Mouse (Mus musculus) heart, embryonic 13.5 days (tissue): ENCODE measurements around the gene Nr2f2. TPM values are rescaled to one million over a fixed set of nuclear protein-coding genes. Genes with fewer than 3 reads are reported as not detected.

Experiments
- ATAC-seq: fragments of 200-750 bp; cut with Nextera tagmentation; 2 replicates; pipeline ENCODE4 v1.8.0; 2017; ENCODE audit warnings: moderate TSS enrichment; ENCODE audit not compliant: insufficient number of reproducible peaks, low FRiP score, low TSS enrichment; ENCODE audit errors: extremely low read depth
- H3K27ac ChIP-seq: fragments of 300-500 bp; sonication (generic); replicated peaks from 2 replicates; pipeline ENCODE4 v1.5.1; 2015; ENCODE audit warnings: moderate library complexity, mild to moderate bottlenecking, inconsistent platforms
- H3K27me3 ChIP-seq: fragments of 300-500 bp; sonication (generic); replicated peaks from 2 replicates; pipeline ENCODE4 v1.6.1; 2015; ENCODE audit warnings: mild to moderate bottlenecking, inconsistent platforms
- H3K36me3 ChIP-seq: fragments of 300-500 bp; sonication (generic); 2 replicates; pipeline ENCODE4 v1.6.1; 2015; ENCODE audit warnings: mild to moderate bottlenecking, inconsistent platforms
- H3K4me1 ChIP-seq: fragments of 300-500 bp; sonication (generic); 2 replicates; pipeline ENCODE4 v1.6.1; 2015; ENCODE audit warnings: inconsistent platforms
- H3K4me2 ChIP-seq: fragments of 300-500 bp; sonication (generic); 2 replicates; pipeline ENCODE4 v1.6.1; 2015; ENCODE audit warnings: inconsistent platforms, mild to moderate bottlenecking, moderate library complexity
- H3K4me3 ChIP-seq: fragments of 300-500 bp; sonication (generic); 2 replicates; pipeline ENCODE4 v1.5.1; 2015; ENCODE audit warnings: moderate library complexity, mild to moderate bottlenecking, inconsistent platforms
- H3K9ac ChIP-seq: fragments of 300-500 bp; sonication (generic); 2 replicates; pipeline ENCODE4 v1.6.1; 2015; ENCODE audit warnings: inconsistent platforms, mild to moderate bottlenecking, moderate library complexity
- H3K9me3 ChIP-seq: fragments of 300-500 bp; sonication (generic); 2 replicates; pipeline ENCODE4 v1.6.1; 2016; ENCODE audit warnings: inconsistent platforms
- WGBS: fragments of 180-500 bp; shearing (Covaris S2); methylation state at CpG from one replicate; pipeline ENCODE4 v1.1.7; 2015; ENCODE audit warnings: mixed read lengths; 5-methylcytosine and 5-hydroxymethylcytosine counted together
- polyA plus RNA-seq: library from polyadenylated mRNA; unstranded; fragments of >200 nt; fragmentation: Nextera tagmentation; extraction: Ambion mirVana; gene quantifications from 2 replicates; pipeline ENCODE4 v1.2.1, GENCODE M21; 2015

The Nr2f2 gene
- polyA plus RNA-seq, 1 experiment from 2014 or later: 27.3 TPM

GRCm38 (mm10) chr7:70330761-70331242 lies 35.7 kb downstream of the Nr2f2 start:
- Histone ChIP-seq H3K4me2 (peak overlapping the region; percentile 79), H3K9ac (peak overlapping the region; percentile 76), H3K9me3 (no peaks in the 10 kb centered on the region), H3K4me1 (peaks cover 32% of the 10 kb centered on the region), H3K27me3 (peaks cover 99% of the 10 kb centered on the region), H3K27ac (no peak overlapping the region), H3K36me3 (no peaks in the 10 kb centered on the region), H3K4me3 (peak overlapping the region; percentile 54)
- WGBS: under 1% methylated on average over 19 of the region's 19 CpGs
- ATAC-seq: no peak

- H3K36me3 ChIP-seq: no peaks in the 10 kb centered on the region
- WGBS: 5% methylated on average over 12 of the region's 12 CpGs
- ATAC-seq: no peak
- H3K4me2 ChIP-seq: 0 out of 2 replicates have a peak overlapping the region, but pooled peaks have one; percentile 24
- no peak overlapping the region for H3K27ac ChIP-seq
- no peak overlapping the region for H3K9ac ChIP-seq
- H3K4me1 ChIP-seq: peaks cover 37% of the 10 kb centered on the region
- H3K9me3 ChIP-seq: no peaks in the 10 kb centered on the region
- no peak overlapping the region for H3K4me3 ChIP-seq
- peaks cover 99% of the 10 kb centered on the region for H3K27me3 ChIP-seq
Observed at GRCm38 (mm10) chr7:70330207-70330562, 36.4 kb downstream of the Nr2f2 start.

- H3K4me1 ChIP-seq: peaks cover 34% of the 10 kb centered on the region
- WGBS: 13% methylated on average over 19 of the region's 19 CpGs
- no peak overlapping the region for H3K9ac ChIP-seq
- ATAC-seq: no peak
- no peak overlapping the region for H3K27ac ChIP-seq
- H3K4me3 ChIP-seq: no peak overlapping the region
- H3K4me2 ChIP-seq: no peak overlapping the region
- no peaks in the 10 kb centered on the region for H3K9me3 ChIP-seq
- no peaks in the 10 kb centered on the region for H3K36me3 ChIP-seq
- peaks cover 100% of the 10 kb centered on the region for H3K27me3 ChIP-seq
Observed at GRCm38 (mm10) chr7:70329521-70330206, 36.9 kb downstream of the Nr2f2 start.

- no peak overlapping the region for H3K4me2 ChIP-seq
- H3K27ac ChIP-seq: no peak overlapping the region
- ATAC-seq: no peak
- H3K4me1 ChIP-seq: peaks cover 31% of the 10 kb centered on the region
- H3K4me3 ChIP-seq: no peak overlapping the region
- H3K9ac ChIP-seq: no peak overlapping the region
- no peaks in the 10 kb centered on the region for H3K36me3 ChIP-seq
- WGBS: 14% methylated on average over 6 of the region's 6 CpGs
- no peaks in the 10 kb centered on the region for H3K9me3 ChIP-seq
- H3K27me3 ChIP-seq: peaks cover 100% of the 10 kb centered on the region
Observed at GRCm38 (mm10) chr7:70329037-70329516, 37.5 kb downstream of the Nr2f2 start.

- H3K4me2 ChIP-seq: no peak overlapping the region
- peaks cover 31% of the 10 kb centered on the region for H3K4me1 ChIP-seq
- no peaks in the 10 kb centered on the region for H3K36me3 ChIP-seq
- 12% methylated on average over 10 of the region's 10 CpGs for WGBS
- H3K27ac ChIP-seq: no peak overlapping the region
- no peaks in the 10 kb centered on the region for H3K9me3 ChIP-seq
- no peak for ATAC-seq
- H3K27me3 ChIP-seq: peaks cover 100% of the 10 kb centered on the region
- H3K9ac ChIP-seq: no peak overlapping the region
- no peak overlapping the region for H3K4me3 ChIP-seq
Observed at GRCm38 (mm10) chr7:70328206-70329036, 38.1 kb downstream of the Nr2f2 start.

- no peak overlapping the region for H3K27ac ChIP-seq
- WGBS: 20% methylated on average over 2 of the region's 2 CpGs
- no peak overlapping the region for H3K4me3 ChIP-seq
- H3K9me3 ChIP-seq: no peaks in the 10 kb centered on the region
- ATAC-seq: no peak
- H3K4me2 ChIP-seq: no peak overlapping the region
- no peak overlapping the region for H3K9ac ChIP-seq
- H3K36me3 ChIP-seq: no peaks in the 10 kb centered on the region
- peaks cover 26% of the 10 kb centered on the region for H3K4me1 ChIP-seq
- peaks cover 100% of the 10 kb centered on the region for H3K27me3 ChIP-seq
Observed at GRCm38 (mm10) chr7:70327191-70327590, 39.3 kb downstream of the Nr2f2 start.

GRCm38 (mm10) chr7:70326176-70327035 lies 40.1 kb downstream of the Nr2f2 start:
- H3K4me3 ChIP-seq: 0 out of 2 replicates have a peak overlapping the region, but pooled peaks have one; percentile 10
- 3% methylated on average over 21 of the region's 21 CpGs for WGBS
- no peak for ATAC-seq
- peak overlapping the region; percentile 53; the same call in 1 of the 2 replicates for H3K4me2 ChIP-seq
- H3K27ac ChIP-seq: no peak overlapping the region
- H3K9ac ChIP-seq: no peak overlapping the region
- H3K4me1 ChIP-seq: peaks cover 18% of the 10 kb centered on the region
- H3K27me3 ChIP-seq: peaks cover 100% of the 10 kb centered on the region
- no peaks in the 10 kb centered on the region for H3K9me3 ChIP-seq
- no peaks in the 10 kb centered on the region for H3K36me3 ChIP-seq

- H3K4me3 ChIP-seq: peak overlapping the region; percentile 10; the same call in 1 of the 2 replicates
- H3K9ac ChIP-seq: no peak overlapping the region
- WGBS: 1% methylated on average over 18 of the region's 18 CpGs
Observed at GRCm38 (mm10) chr7:70325381-70325780, 41.2 kb downstream of the Nr2f2 start.

GRCm38 (mm10) chr7:70324541-70324940 lies 42.0 kb downstream of the Nr2f2 start:
- H3K4me1 ChIP-seq: peaks cover 11% of the 10 kb centered on the region; the same call in 1 of the 2 replicates
- no peaks in the 10 kb centered on the region for H3K36me3 ChIP-seq
- no peak overlapping the region for H3K27ac ChIP-seq
- H3K4me3 ChIP-seq: no peak overlapping the region
- no peak overlapping the region for H3K4me2 ChIP-seq
- H3K27me3 ChIP-seq: peaks cover 96% of the 10 kb centered on the region
- WGBS: 12% methylated on average over 5 of the region's 5 CpGs
- no peaks in the 10 kb centered on the region for H3K9me3 ChIP-seq
- ATAC-seq: no peak
- H3K9ac ChIP-seq: no peak overlapping the region

More at GRCm38 (mm10) chr7:70325381-70325780, 41.2 kb downstream of the Nr2f2 start:
- Histone ChIP-seq H3K9me3 (no peaks in the 10 kb centered on the region), H3K4me1 (peaks cover 11% of the 10 kb centered on the region; the same call in 1 of the 2 replicates), H3K27me3 (peaks cover 96% of the 10 kb centered on the region), H3K4me2 (peak overlapping the region; percentile 53), H3K36me3 (no peaks in the 10 kb centered on the region), H3K27ac (no peak overlapping the region)
- no peak for ATAC-seq

GRCm38 (mm10) chr7:70324041-70324440 lies 42.5 kb downstream of the Nr2f2 start:
- no peak for ATAC-seq
- no peaks in the 10 kb centered on the region for H3K36me3 ChIP-seq
- H3K4me3 ChIP-seq: no peak overlapping the region
- no peak overlapping the region for H3K9ac ChIP-seq
- H3K9me3 ChIP-seq: no peaks in the 10 kb centered on the region
- peaks cover 11% of the 10 kb centered on the region; the same call in 1 of the 2 replicates for H3K4me1 ChIP-seq
- H3K27me3 ChIP-seq: peaks cover 96% of the 10 kb centered on the region
- H3K27ac ChIP-seq: no peak overlapping the region
- WGBS: 7% methylated on average over 9 of the region's 9 CpGs
- H3K4me2 ChIP-seq: no peak overlapping the region
